Mouse (Mus musculus): ENCODE results near the gene A930033H14Rik. TPM values are rescaled to one million over a fixed set of nuclear protein-coding genes. Genes with fewer than 3 reads are reported as not detected.

Gene A930033H14Rik
- polyA plus RNA-seq, 1 experiment: 1.9 TPM

DNA sequence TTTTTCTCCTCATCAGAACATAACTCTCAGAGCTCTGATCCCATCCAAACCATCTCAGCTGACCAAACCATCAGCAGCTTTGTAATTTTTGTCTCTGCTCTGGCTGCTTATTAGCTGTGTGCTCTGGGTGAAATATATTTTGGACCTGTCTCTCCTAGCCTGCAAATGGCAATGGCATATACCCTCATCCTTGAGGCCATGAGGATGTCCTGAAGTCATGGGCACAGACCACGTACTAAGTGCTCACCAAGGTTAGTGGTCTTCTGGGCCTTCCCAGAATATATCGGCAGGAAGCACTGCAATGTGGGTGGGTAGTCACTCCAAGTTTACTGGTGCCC is 6.4 kb upstream of the A930033H14Rik start:
- no peak overlapping the region for H3K27ac ChIP-seq (ENCODE audit: insufficient read depth, low read length)
- H3K4me1 ChIP-seq (ENCODE audit: control insufficient read depth, insufficient read depth, low read length): peaks cover 2% of the 10 kb centered on the region; the same call in 1 of the 2 replicates
- no peak overlapping the region for H3K4me3 ChIP-seq (ENCODE audit: insufficient read depth, low read length)
- TF ChIP-seq CTCF (IDR thresholded peaks at IDR 0.05; ENCODE audit: extremely low read depth, insufficient read depth, low read length) (no peak), POLR2A (IDR thresholded peaks at IDR 0.05; ENCODE audit: extremely low read depth, insufficient read depth, low read length) (no peak)

DNA sequence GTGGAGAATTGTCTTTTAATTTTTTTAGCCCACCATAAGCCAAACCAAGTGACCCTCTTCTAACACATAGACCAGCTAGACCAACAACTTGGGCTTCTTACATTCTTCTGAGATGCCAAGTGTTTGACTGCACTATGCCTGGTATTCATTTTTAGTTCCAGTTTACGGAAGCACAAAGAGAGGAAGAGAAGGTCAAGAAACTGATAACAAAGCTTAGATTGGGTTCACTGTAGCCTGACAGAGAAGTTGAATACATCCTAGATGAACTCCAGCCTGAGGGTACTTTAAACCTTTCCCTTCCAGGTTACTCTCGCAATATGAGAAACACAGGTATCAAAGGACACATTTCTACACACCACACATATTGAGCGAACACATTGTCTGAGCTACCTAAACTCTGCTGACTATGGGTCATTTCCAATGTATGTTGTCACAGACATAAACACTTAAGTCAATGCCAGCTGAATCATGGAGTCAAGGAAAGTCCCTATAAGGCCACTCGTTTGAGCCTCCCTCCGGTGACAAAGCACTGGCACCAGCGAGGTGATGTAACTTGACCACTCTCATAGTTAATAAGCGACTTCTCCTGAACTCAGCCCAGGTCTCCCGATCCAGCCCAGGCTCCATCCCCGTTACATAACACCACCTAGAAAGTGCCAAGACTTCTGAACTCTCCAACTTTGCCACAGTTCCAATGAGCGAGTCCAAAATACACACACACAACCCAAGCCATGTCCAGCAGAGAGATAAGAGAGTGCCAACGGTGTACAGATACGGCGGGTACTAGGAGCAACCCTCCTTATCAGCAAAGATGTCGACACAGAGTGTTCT is 5.8 kb upstream of the A930033H14Rik start:
- TF ChIP-seq CTCF (IDR thresholded peaks at IDR 0.05; ENCODE audit: extremely low read depth, insufficient read depth, low read length): no peak
- no peak for TF ChIP-seq POLR2A (IDR thresholded peaks at IDR 0.05; ENCODE audit: extremely low read depth, insufficient read depth, low read length)
- no peak overlapping the region for H3K4me3 ChIP-seq (ENCODE audit: insufficient read depth, low read length)
- H3K4me1 ChIP-seq (ENCODE audit: control insufficient read depth, insufficient read depth, low read length): peaks cover 2% of the 10 kb centered on the region; the same call in 1 of the 2 replicates
- H3K27ac ChIP-seq (ENCODE audit: insufficient read depth, low read length): no peak overlapping the region

DNA sequence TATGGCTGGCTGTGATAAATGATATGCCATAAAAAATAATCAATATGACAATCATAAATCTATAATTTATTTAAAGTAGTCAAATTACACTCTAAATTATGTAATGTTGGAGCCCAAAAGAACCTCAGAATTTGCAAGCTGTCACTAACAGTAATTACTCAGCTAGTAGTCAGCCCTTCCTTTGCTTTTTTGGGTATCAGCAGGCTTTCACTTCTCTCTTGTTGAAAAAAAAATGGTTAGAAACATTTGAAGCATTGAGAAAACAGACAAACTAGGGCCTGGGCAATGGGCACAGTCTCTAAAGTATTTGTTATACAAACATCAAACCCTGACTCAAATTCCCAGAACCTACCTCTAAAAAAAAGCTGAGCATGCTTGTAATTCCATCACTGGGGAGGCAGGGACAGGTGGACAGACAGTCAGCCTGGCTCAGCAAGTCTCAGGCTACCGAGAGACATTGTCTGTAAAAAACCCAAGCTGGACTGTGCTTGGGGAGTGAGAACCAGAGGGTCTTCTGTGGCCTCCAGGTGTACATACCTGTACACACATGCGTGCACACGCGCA is 4.3 kb upstream of the A930033H14Rik start:
- Histone ChIP-seq H3K4me3 (ENCODE audit: insufficient read depth, low read length) (no peak overlapping the region), H3K4me1 (ENCODE audit: control insufficient read depth, insufficient read depth, low read length) (peaks cover 2% of the 10 kb centered on the region; the same call in 1 of the 2 replicates), H3K27ac (ENCODE audit: insufficient read depth, low read length) (no peak overlapping the region)
- TF ChIP-seq CTCF (IDR thresholded peaks at IDR 0.05; ENCODE audit: extremely low read depth, insufficient read depth, low read length) (no peak), POLR2A (IDR thresholded peaks at IDR 0.05; ENCODE audit: extremely low read depth, insufficient read depth, low read length) (no peak)

DNA sequence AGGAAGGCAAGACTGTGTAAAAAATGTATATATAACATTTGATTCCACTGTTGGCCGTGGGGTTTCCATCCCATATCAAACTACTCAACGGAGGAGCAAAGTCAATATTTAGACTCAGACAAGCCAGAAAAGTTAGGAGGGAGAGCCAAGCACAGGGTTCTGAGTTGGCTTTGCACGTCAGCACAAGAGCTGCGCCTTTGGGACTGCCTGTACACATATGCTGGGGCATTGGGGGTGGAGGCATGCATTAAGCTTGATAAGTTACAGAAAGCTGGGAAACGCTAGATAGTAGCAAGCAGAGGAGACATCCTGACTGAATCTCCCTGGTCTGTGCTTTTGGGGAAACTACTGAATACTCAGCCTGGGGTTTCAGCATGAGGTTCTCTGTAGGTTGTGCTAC is 1.1 kb upstream of the A930033H14Rik start:
- TF ChIP-seq POLR2A (IDR thresholded peaks at IDR 0.05; ENCODE audit: extremely low read depth, insufficient read depth, low read length) (no peak), CTCF (IDR thresholded peaks at IDR 0.05; ENCODE audit: extremely low read depth, insufficient read depth, low read length) (no peak)
- no peak overlapping the region for H3K27ac ChIP-seq (ENCODE audit: insufficient read depth, low read length)
- H3K4me3 ChIP-seq (ENCODE audit: insufficient read depth, low read length): peak overlapping the region; percentile 98
- H3K4me1 ChIP-seq (ENCODE audit: control insufficient read depth, insufficient read depth, low read length): peaks cover 2% of the 10 kb centered on the region; the same call in 1 of the 2 replicates

DNA sequence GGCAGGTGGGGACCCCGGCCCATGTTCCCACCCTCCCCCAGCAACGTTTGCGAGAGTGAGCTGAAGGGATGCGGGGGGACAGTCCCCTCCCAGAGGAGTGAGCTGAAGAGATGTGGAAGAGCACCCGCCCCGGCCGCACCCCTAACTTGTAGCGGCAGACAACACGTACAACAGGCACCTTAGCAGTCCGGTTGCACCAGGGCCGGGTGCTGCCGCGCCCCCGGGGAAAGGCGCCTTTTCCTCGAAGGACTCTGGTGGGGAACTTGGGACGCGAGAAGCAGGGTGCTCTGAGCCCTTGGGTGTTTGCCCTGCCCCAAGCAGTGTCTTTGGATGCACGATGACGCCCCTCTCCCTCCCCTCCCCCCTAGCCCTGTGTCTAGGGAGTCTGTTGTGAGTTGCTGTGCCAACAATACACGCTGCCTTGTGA is 566 bp upstream of the A930033H14Rik start:
- TF ChIP-seq CTCF (IDR thresholded peaks at IDR 0.05; ENCODE audit: extremely low read depth, insufficient read depth, low read length): no peak
- Histone ChIP-seq H3K27ac (ENCODE audit: insufficient read depth, low read length) (peak overlapping the region; percentile 92), H3K4me1 (ENCODE audit: control insufficient read depth, insufficient read depth, low read length) (peaks cover 2% of the 10 kb centered on the region; the same call in 1 of the 2 replicates), H3K4me3 (ENCODE audit: insufficient read depth, low read length) (peak overlapping the region; percentile 98)

DNA sequence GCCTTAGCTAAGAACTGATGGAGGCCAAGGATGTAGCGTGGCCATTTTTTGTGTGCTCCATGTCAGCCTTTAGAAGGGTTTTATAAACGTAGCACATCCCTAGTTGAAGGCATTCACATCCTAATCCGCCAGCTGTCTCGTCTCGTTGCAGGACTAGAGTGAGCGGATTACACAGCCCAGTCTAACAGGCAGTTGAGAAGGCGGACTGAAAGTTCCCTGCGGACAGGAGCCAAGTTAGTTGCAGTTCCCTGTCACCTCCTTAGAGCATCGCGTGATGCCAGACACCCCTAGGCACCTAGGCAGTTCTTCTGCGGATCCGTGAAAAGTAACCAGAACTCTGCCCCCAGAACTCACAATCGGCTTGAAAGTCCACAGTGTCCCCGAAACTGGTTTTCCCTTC is 922 bp downstream of the A930033H14Rik start:
- Histone ChIP-seq H3K27ac (ENCODE audit: insufficient read depth, low read length) (no peak overlapping the region), H3K4me3 (ENCODE audit: insufficient read depth, low read length) (peak overlapping the region; percentile 98), H3K4me1 (ENCODE audit: control insufficient read depth, insufficient read depth, low read length) (peaks cover 2% of the 10 kb centered on the region; the same call in 1 of the 2 replicates)
- TF ChIP-seq POLR2A (IDR thresholded peaks at IDR 0.05; ENCODE audit: extremely low read depth, insufficient read depth, low read length) (0 out of 2 replicates have a peak, but pooled peaks have one; percentile 8), CTCF (IDR thresholded peaks at IDR 0.05; ENCODE audit: extremely low read depth, insufficient read depth, low read length) (no peak)

DNA sequence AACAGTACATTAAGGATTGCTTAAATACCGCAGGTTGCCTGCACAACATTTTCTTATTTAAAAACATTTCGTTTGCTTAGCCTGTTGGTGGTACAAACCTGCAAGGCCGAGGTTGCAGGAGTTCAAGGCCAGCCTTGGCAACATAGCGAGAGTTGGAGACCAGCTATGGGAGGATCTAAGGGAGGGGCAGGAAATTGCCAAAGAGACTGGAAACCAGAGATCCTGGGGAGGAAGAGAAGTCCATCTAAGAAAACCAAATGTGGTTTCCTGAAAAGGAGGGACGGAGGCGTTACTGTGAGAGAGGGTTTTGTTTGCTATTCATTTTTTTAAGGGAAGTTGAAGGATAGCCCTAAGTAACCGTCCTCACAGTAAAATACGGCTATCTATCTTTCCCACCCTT is 1.3 kb downstream of the A930033H14Rik start:
- H3K4me3 ChIP-seq (ENCODE audit: insufficient read depth, low read length): peak overlapping the region; percentile 98
- no peak for TF ChIP-seq CTCF (IDR thresholded peaks at IDR 0.05; ENCODE audit: extremely low read depth, insufficient read depth, low read length)
- no peak for TF ChIP-seq POLR2A (IDR thresholded peaks at IDR 0.05; ENCODE audit: extremely low read depth, insufficient read depth, low read length)
- H3K27ac ChIP-seq (ENCODE audit: insufficient read depth, low read length): no peak overlapping the region
- peaks cover 2% of the 10 kb centered on the region; the same call in 1 of the 2 replicates for H3K4me1 ChIP-seq (ENCODE audit: control insufficient read depth, insufficient read depth, low read length)

DNA sequence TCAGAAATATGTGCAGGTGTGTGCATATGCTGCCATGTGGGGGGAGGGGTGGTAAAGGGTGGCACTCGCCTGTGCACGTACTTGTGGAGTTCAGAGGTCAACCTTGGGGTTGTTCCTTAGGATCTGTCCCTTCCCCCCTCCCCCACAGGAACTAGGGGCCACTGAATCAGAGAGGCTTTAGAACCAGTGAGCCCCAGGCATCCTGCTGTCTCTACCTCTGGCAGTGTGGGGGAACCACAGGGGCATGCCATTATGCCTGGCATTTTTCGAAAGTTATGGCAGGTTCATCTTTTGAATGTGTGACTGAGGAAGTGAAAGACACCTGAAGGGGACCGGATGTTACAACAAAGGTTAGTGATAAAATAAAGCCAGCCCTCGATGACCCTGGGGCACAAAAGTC is 2.2 kb downstream of the A930033H14Rik start:
- Histone ChIP-seq H3K27ac (ENCODE audit: insufficient read depth, low read length) (no peak overlapping the region), H3K4me3 (ENCODE audit: insufficient read depth, low read length) (no peak overlapping the region), H3K4me1 (ENCODE audit: control insufficient read depth, insufficient read depth, low read length) (peaks cover 2% of the 10 kb centered on the region; the same call in 1 of the 2 replicates)
- TF ChIP-seq POLR2A (IDR thresholded peaks at IDR 0.05; ENCODE audit: extremely low read depth, insufficient read depth, low read length): no peak

DNA sequence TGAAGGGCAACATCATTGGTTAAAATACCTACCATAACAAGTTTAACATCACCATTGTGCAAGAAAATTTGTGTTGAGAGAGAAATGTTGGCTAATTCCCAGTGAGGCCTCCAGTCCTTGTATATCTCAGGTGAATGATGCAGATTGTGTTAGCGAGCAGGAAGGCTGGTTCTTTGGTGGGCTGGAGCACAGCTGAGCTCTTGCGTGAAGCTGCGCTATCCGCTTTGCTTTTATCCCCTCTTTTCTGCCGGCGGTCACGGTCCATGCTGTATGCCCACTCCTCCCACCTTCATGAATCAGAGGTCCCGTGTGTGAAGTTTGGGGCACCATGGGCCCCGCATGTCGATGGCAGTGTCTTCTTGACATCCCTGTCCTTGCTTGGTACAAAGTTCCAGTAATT is 2.9 kb downstream of the A930033H14Rik start:
- H3K27ac ChIP-seq (ENCODE audit: insufficient read depth, low read length): no peak overlapping the region
- no peak for TF ChIP-seq POLR2A (IDR thresholded peaks at IDR 0.05; ENCODE audit: extremely low read depth, insufficient read depth, low read length)
- TF ChIP-seq CTCF (IDR thresholded peaks at IDR 0.05; ENCODE audit: extremely low read depth, insufficient read depth, low read length): no peak
- peaks cover 2% of the 10 kb centered on the region; the same call in 1 of the 2 replicates for H3K4me1 ChIP-seq (ENCODE audit: control insufficient read depth, insufficient read depth, low read length)
- no peak overlapping the region for H3K4me3 ChIP-seq (ENCODE audit: insufficient read depth, low read length)

DNA sequence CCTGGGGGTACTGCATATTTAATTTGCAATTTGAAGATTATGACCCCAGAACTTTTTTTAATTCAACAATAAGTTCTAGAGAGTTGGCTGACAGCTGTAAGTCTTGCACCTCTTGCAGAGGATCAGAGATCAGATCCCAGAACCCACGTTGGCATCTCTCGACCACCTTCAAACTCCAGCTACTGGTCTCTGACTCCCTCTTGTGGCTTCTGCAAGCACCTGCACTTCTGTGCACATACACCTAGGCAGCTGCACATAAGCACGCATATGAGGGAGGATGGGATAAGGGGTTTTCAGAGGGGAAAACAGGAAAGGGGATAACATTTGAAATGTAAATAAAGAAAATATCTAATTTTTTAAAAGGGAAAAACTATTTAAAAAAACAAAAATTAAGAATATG is 4.2 kb downstream of the A930033H14Rik start:
- Histone ChIP-seq H3K4me1 (ENCODE audit: control insufficient read depth, insufficient read depth, low read length) (peaks cover 2% of the 10 kb centered on the region; the same call in 1 of the 2 replicates), H3K4me3 (ENCODE audit: insufficient read depth, low read length) (no peak overlapping the region), H3K27ac (ENCODE audit: insufficient read depth, low read length) (no peak overlapping the region)
- TF ChIP-seq POLR2A (IDR thresholded peaks at IDR 0.05; ENCODE audit: extremely low read depth, insufficient read depth, low read length) (no peak), CTCF (IDR thresholded peaks at IDR 0.05; ENCODE audit: extremely low read depth, insufficient read depth, low read length) (no peak)

Data from cortical plate, adult 2 months (tissue).